Mouse (Mus musculus) heart, embryonic 15.5 days (tissue): Measurements from ENCODE around the gene Sult6b2. TPM values are rescaled to one million over a fixed set of nuclear protein-coding genes. Genes with fewer than 3 reads are reported as not detected.

ENCODE experiments used
- ATAC-seq: fragments of 200-750 bp; cut with Nextera tagmentation; replicated peaks from 2 replicates; pipeline ENCODE4 v1.8.0; 2017; ENCODE audit warnings: low read depth, moderate TSS enrichment; ENCODE audit not compliant: insufficient number of reproducible peaks, insufficient read depth, low FRiP score
- H3K27ac ChIP-seq: fragments of 300-500 bp; sonication (generic); 2 replicates; pipeline ENCODE4 v1.5.1; 2015; ENCODE audit warnings: mild to moderate bottlenecking, inconsistent platforms
- H3K27me3 ChIP-seq: fragments of 300-500 bp; sonication (generic); 2 replicates; pipeline ENCODE4 v1.6.1; 2015; ENCODE audit warnings: inconsistent platforms
- H3K36me3 ChIP-seq: fragments of 300-500 bp; sonication (generic); 2 replicates; pipeline ENCODE4 v1.6.1; 2015; ENCODE audit warnings: mild to moderate bottlenecking, inconsistent platforms
- H3K4me1 ChIP-seq: fragments of 300-500 bp; sonication (generic); replicated peaks from 2 replicates; pipeline ENCODE4 v1.6.1; 2015; ENCODE audit warnings: inconsistent platforms
- H3K4me2 ChIP-seq: fragments of 300-500 bp; sonication (generic); 2 replicates; pipeline ENCODE4 v1.6.1; 2015; ENCODE audit warnings: inconsistent platforms, mild to moderate bottlenecking, moderate library complexity
- H3K4me3 ChIP-seq: fragments of 300-500 bp; sonication (generic); 2 replicates; pipeline ENCODE4 v1.5.1; 2015; ENCODE audit warnings: mild to moderate bottlenecking, inconsistent platforms
- H3K9ac ChIP-seq: fragments of 300-500 bp; sonication (generic); 2 replicates; pipeline ENCODE4 v1.6.1; 2015; ENCODE audit warnings: mild to moderate bottlenecking, inconsistent platforms
- H3K9me3 ChIP-seq: fragments of 300-500 bp; sonication (generic); replicated peaks from 2 replicates; pipeline ENCODE4 v1.6.1; 2016; ENCODE audit warnings: inconsistent platforms
- WGBS: fragments of 180-500 bp; shearing (Covaris S2); methylation state at CpG from one replicate; pipeline ENCODE4 v1.1.7; 2015; ENCODE audit warnings: mixed read lengths; 5-methylcytosine and 5-hydroxymethylcytosine counted together
- polyA plus RNA-seq: library from polyadenylated mRNA; unstranded; fragments of >200 nt; fragmentation: Nextera tagmentation; extraction: Ambion mirVana; gene quantifications from 2 replicates; pipeline ENCODE4 v1.2.1, GENCODE M21; 2015

Gene Sult6b2
- polyA plus RNA-seq, 1 experiment from 2014 or later, result not detected

- H3K27ac ChIP-seq, result no peak overlapping the region
- H3K9me3 ChIP-seq, result no peaks in the 10 kb centered on the region
- H3K36me3 ChIP-seq, result no peaks in the 10 kb centered on the region
- H3K4me3 ChIP-seq, result no peak overlapping the region
- H3K4me1 ChIP-seq, result no peaks in the 10 kb centered on the region
- H3K4me2 ChIP-seq, result no peak overlapping the region
- no peak overlapping the region for H3K9ac ChIP-seq
- ATAC-seq, result no peak
- WGBS, result 29% methylated on average over 6 of the region's 6 CpGs
- H3K27me3 ChIP-seq, result no peaks in the 10 kb centered on the region
Measured at GRCm38 (mm10) chr6:142809373-142810098, 5.2 kb upstream of the Sult6b2 start.

- no peaks in the 10 kb centered on the region for H3K36me3 ChIP-seq
- no peaks in the 10 kb centered on the region for H3K27me3 ChIP-seq
- H3K27ac ChIP-seq, result no peak overlapping the region
- H3K9me3 ChIP-seq, result no peaks in the 10 kb centered on the region
- ATAC-seq, result no peak
- no peak overlapping the region for H3K9ac ChIP-seq
- no peaks in the 10 kb centered on the region for H3K4me1 ChIP-seq
- WGBS, result 61% methylated on average over 4 of the region's 4 CpGs
- H3K4me3 ChIP-seq, result no peak overlapping the region
- H3K4me2 ChIP-seq, result no peak overlapping the region
Measured at GRCm38 (mm10) chr6:142806326-142806725, 2.0 kb upstream of the Sult6b2 start.

DNA sequence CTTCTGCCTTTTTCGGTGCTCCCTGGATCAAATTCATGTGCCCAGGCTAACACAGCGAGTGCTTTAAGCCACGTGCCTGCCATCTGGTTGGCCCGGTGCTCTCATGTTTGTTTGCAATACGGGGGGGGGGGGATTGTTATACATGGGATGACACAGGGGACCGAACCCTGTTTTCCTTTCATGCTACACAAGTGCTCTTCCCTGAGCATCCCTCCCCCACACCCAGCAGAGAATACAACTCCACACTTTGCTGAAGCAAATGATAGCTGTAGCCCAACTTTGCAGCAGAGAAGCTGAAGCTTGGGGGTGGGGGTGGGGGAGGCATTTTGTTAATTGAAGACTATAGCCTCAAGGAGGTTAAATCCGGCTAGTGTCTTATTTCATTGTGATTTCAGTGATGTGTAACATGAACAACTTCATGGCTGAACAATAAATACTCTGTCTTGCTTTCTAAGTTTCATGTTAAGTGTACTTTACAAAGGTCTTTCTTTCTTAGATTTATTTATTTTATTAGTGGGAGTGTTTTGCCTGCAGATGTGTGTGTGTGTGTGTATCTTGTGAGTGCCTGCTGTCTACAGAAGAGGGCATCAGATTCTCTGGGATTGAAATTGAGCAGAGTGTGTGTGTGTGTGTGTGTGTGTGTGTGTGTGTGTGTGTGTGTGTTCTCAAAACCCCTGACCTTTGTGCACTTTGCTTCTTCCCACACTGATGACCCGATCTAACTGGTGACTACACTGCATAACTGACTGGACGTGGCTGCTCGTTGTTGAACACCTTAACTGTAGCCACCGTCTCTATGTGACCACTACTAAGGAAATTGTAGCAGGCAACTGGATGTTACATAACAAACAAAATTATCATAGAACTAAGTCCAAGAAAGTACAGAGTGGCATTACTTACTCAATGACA is 1.4 kb downstream of the Sult6b2 start:
- no peak for ATAC-seq
- no peak overlapping the region for H3K4me3 ChIP-seq

GRCm38 (mm10) chr6:142801687-142802086 is 2.6 kb downstream of the Sult6b2 start:
- H3K36me3 ChIP-seq, result no peaks in the 10 kb centered on the region
- H3K4me1 ChIP-seq, result no peaks in the 10 kb centered on the region
- no peak for ATAC-seq
- H3K4me2 ChIP-seq, result no peak overlapping the region
- H3K27me3 ChIP-seq, result no peaks in the 10 kb centered on the region
- no peak overlapping the region for H3K4me3 ChIP-seq
- H3K27ac ChIP-seq, result no peak overlapping the region
- H3K9ac ChIP-seq, result no peak overlapping the region
- WGBS, result 78% methylated on average over 5 of the region's 5 CpGs
- no peaks in the 10 kb centered on the region for H3K9me3 ChIP-seq

More for the DNA sequence above, 1.4 kb downstream of the Sult6b2 start:
- 53% methylated on average over 11 of the region's 11 CpGs for WGBS
- no peak overlapping the region for H3K27ac ChIP-seq
- H3K9ac ChIP-seq, result no peak overlapping the region
- H3K4me2 ChIP-seq, result no peak overlapping the region
- H3K9me3 ChIP-seq, result no peaks in the 10 kb centered on the region
- no peaks in the 10 kb centered on the region for H3K4me1 ChIP-seq
- no peaks in the 10 kb centered on the region for H3K27me3 ChIP-seq
- H3K36me3 ChIP-seq, result no peaks in the 10 kb centered on the region

GRCm38 (mm10) chr6:142799704-142800374 is 4.5 kb downstream of the Sult6b2 start:
- 61% methylated on average over 7 of the region's 7 CpGs for WGBS
- no peaks in the 10 kb centered on the region for H3K4me1 ChIP-seq
- ATAC-seq, result no peak

GRCm38 (mm10) chr6:142798837-142799236 is 5.5 kb downstream of the Sult6b2 start:
- Histone ChIP-seq H3K27ac (no peak overlapping the region), H3K4me1 (no peaks in the 10 kb centered on the region), H3K9ac (no peak overlapping the region), H3K9me3 (no peaks in the 10 kb centered on the region), H3K4me2 (no peak overlapping the region), H3K4me3 (no peak overlapping the region), H3K36me3 (no peaks in the 10 kb centered on the region), H3K27me3 (0 out of 2 replicates have a peak, but pooled peaks cover under 1% of the 10 kb centered on the region)
- 83% methylated on average over 9 of the region's 9 CpGs for WGBS
- no peak for ATAC-seq

More at GRCm38 (mm10) chr6:142799704-142800374, 4.5 kb downstream of the Sult6b2 start:
- no peaks in the 10 kb centered on the region for H3K27me3 ChIP-seq
- H3K36me3 ChIP-seq, result no peaks in the 10 kb centered on the region
- H3K4me2 ChIP-seq, result no peak overlapping the region
- H3K27ac ChIP-seq, result no peak overlapping the region
- no peaks in the 10 kb centered on the region for H3K9me3 ChIP-seq
- H3K4me3 ChIP-seq, result no peak overlapping the region
- no peak overlapping the region for H3K9ac ChIP-seq

DNA sequence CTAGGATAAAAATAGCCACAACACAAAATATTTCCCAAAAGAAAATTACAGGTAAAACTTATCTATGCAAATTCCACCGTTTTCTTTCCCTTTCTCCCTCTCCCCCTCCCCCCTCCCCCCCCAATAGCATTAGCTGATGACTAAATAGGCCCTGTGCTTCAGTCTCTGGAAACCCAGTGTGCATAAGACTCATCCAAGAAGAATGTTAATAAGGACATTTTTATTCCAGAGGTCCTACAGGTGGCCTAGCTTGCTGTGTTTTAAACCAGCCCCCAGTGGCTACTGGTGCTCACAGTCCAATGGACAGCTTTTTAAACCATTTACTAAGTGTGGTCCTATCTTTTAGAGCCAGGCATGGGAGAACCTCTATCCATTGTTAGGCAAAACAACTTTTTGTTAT is 6.3 kb downstream of the Sult6b2 start:
- Histone ChIP-seq H3K9ac (no peak overlapping the region), H3K4me1 (no peaks in the 10 kb centered on the region), H3K36me3 (no peaks in the 10 kb centered on the region), H3K9me3 (no peaks in the 10 kb centered on the region), H3K4me2 (no peak overlapping the region), H3K27ac (no peak overlapping the region), H3K27me3 (0 out of 2 replicates have a peak, but pooled peaks cover 4% of the 10 kb centered on the region), H3K4me3 (no peak overlapping the region)
- WGBS, result 67% methylated on average over 1 of the region's 1 CpGs
- no peak for ATAC-seq

DNA sequence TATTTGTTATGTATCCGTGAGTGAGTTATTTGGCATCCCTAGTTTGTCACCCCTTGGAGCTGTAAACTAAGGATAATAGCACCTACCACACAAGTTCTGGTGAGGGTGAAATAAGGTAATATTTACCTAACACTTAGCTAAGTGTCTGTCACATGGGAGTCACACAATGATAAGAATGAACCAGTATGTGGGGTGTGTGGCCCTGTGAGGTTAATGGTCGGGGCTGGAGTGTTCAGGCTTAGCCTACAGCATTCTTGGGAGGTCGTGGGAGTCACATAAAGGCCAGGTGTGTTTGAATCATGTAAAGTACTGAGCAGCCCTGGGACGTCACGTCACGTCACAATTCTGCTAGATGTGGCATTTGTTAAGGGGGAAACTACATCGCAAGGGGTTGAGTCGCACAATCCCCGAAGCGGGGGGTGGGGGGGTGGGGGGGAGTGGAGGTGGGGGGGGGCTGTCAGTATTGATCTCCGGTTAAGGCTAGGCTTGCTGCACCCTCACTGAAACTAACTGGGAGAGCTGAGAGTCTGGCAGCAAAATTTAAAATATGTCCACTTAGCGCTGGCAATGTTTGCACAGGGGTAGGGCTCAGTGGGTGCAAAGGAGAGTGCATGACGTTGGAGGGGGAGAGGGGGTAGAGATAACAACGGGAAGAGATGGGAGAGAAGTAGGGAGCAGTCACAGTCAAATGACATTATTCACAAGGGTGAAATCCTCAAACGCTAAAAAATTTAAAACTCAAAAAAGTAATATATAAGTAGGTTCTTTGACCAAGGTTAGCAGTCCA is 8.5 kb downstream of the Sult6b2 start:
- H3K9me3 ChIP-seq, result no peaks in the 10 kb centered on the region
- no peak overlapping the region for H3K9ac ChIP-seq
- H3K4me3 ChIP-seq, result no peak overlapping the region
- 0 out of 2 replicates have a peak, but pooled peaks cover 4% of the 10 kb centered on the region for H3K27me3 ChIP-seq
- no peak for ATAC-seq
- no peak overlapping the region for H3K27ac ChIP-seq
- H3K4me1 ChIP-seq, result peaks cover 2% of the 10 kb centered on the region; the same call in 1 of the 2 replicates
- WGBS, result 67% methylated on average over 15 of the region's 15 CpGs
- H3K36me3 ChIP-seq, result no peaks in the 10 kb centered on the region
- no peak overlapping the region for H3K4me2 ChIP-seq

DNA sequence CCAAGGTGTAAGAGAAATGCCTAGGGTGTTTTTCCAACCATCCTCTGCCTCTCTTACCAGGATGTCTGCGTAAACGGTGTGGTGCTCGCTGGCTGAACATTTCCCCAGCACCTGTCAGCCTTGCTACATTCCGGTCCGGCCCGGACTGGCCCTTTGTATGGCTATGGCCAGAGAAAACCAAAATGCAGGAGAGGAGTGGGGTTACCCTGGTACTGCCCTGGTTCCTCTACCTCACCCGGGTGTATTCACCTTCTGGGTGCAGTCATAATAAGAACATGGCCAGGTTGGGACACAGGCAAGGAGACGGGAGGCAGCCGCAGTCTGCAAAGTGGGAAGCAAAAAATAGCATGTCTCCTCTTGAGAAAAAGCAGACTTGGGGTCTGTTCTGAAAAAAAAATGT is 9.2 kb downstream of the Sult6b2 start:
- WGBS, result 78% methylated on average over 9 of the region's 9 CpGs
- no peaks in the 10 kb centered on the region for H3K36me3 ChIP-seq
- peaks cover 2% of the 10 kb centered on the region; the same call in 1 of the 2 replicates for H3K4me1 ChIP-seq

GRCm38 (mm10) chr6:142793468-142793867 is 10.8 kb downstream of the Sult6b2 start:
- no peak overlapping the region for H3K9ac ChIP-seq
- ATAC-seq, result no peak
- H3K36me3 ChIP-seq, result no peaks in the 10 kb centered on the region
- no peak overlapping the region for H3K4me3 ChIP-seq
- H3K27me3 ChIP-seq, result 0 out of 2 replicates have a peak, but pooled peaks cover 4% of the 10 kb centered on the region
- H3K9me3 ChIP-seq, result no peaks in the 10 kb centered on the region
- no peak overlapping the region for H3K27ac ChIP-seq
- H3K4me1 ChIP-seq, result peaks cover 6% of the 10 kb centered on the region; the same call in 1 of the 2 replicates
- no peak overlapping the region for H3K4me2 ChIP-seq
- 38% methylated on average over 7 of the region's 7 CpGs for WGBS

More for the DNA sequence above, 9.2 kb downstream of the Sult6b2 start:
- no peaks in the 10 kb centered on the region for H3K9me3 ChIP-seq
- no peak overlapping the region for H3K4me2 ChIP-seq
- no peak overlapping the region for H3K4me3 ChIP-seq
- no peak overlapping the region for H3K9ac ChIP-seq
- no peak overlapping the region for H3K27ac ChIP-seq
- ATAC-seq, result no peak
- 0 out of 2 replicates have a peak, but pooled peaks cover 4% of the 10 kb centered on the region for H3K27me3 ChIP-seq
